Mouse (Mus musculus) forebrain, embryonic 16.5 days (tissue): ENCODE results near the gene Itgb1bp1. TPM values are rescaled to one million over a fixed set of nuclear protein-coding genes. Genes with fewer than 3 reads are reported as not detected.

Experiments
- ATAC-seq: fragments of 200-750 bp; cut with Nextera tagmentation; 2 replicates; pipeline ENCODE4 v1.8.0; 2017; ENCODE audit warnings: mild to moderate bottlenecking, moderate library complexity
- H3K27ac ChIP-seq: fragments of 300-500 bp; sonication (generic); 2 replicates; pipeline ENCODE4 v1.5.1; 2014; ENCODE audit warnings: low read length, control low read depth
- H3K27me3 ChIP-seq: fragments of 300-500 bp; sonication (generic); replicated peaks from 2 replicates; pipeline ENCODE4 v1.6.1; 2014; ENCODE audit warnings: low read length; ENCODE audit not compliant: control insufficient read depth, insufficient read depth
- H3K36me3 ChIP-seq: fragments of 300-500 bp; sonication (generic); 2 replicates; pipeline ENCODE4 v1.6.1; 2014; ENCODE audit not compliant: control insufficient read depth, insufficient read depth
- H3K4me1 ChIP-seq: fragments of 300-500 bp; sonication (generic); replicated peaks from 2 replicates; pipeline ENCODE4 v1.6.1; 2014; ENCODE audit warnings: low read length; ENCODE audit not compliant: control insufficient read depth, insufficient read depth
- H3K4me2 ChIP-seq: fragments of 300-500 bp; sonication (generic); 2 replicates; pipeline ENCODE4 v1.6.1; 2014; ENCODE audit warnings: mild to moderate bottlenecking, low read length, control low read depth
- H3K4me3 ChIP-seq: fragments of 300-500 bp; sonication (generic); replicated peaks from 2 replicates; pipeline ENCODE4 v1.5.1; 2014; ENCODE audit warnings: mild to moderate bottlenecking, low read length, control low read depth
- H3K9ac ChIP-seq: fragments of 300-500 bp; sonication (generic); replicated peaks from 2 replicates; pipeline ENCODE4 v1.6.1; 2014; ENCODE audit warnings: low read depth, low read length, control low read depth
- H3K9me3 ChIP-seq: fragments of 300-500 bp; sonication (generic); 2 replicates; pipeline ENCODE4 v1.6.1; 2016; ENCODE audit warnings: low read length; ENCODE audit not compliant: control insufficient read depth
- WGBS: fragments of 180-500 bp; shearing (Covaris S2); extraction: QIAGEN DNeasy Blood & Tissue Kit; methylation state at CpG from one replicate; pipeline ENCODE4 v1.1.7; 2014; 5-methylcytosine and 5-hydroxymethylcytosine counted together
- polyA plus RNA-seq: library from polyadenylated mRNA; unstranded; fragments of >200 nt; fragmentation: Nextera tagmentation; extraction: Ambion mirVana; gene quantifications from 2 replicates; pipeline ENCODE4 v1.2.1, GENCODE M21; 2015

The Itgb1bp1 gene
- polyA plus RNA-seq, 1 experiment from 2014 or later, result 43.5 TPM

DNA sequence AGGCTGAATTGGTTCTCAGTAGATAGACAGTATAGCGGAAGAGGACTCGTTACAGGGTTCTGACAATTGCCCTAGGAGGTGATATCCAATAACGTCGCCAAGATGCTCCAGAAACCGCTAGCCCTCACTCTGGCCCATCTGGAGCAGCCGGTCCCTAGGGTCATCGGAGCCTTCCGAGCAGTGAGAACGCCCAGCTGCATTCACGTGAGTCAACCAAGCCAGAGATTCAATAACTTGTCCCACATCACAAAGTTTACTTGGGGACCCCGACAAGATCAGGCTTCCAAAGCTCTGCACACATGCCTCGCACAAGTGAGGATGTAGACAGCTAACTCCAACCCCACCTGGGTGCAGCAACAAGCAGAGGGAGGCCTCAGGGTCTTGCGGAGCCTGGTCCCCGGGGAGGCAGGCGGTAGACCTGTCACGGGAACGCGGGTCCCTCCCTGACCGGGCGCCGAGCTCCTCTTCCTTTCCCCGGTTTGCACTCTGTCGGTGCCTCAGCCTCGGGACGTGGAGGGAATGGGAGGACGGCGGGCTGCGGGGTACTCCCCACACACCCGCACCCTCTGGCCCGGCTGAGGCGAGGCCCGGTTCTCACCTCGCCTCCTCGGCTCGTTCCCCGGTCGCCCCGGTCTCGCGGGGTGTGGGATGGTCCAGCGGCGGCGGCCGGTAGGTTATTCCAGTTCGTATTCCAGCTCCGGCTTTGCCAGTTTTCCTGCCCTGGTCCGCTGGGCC is 409 bp downstream of the Itgb1bp1 start:
- Histone ChIP-seq H3K9me3 (no peaks in the 10 kb centered on the region), H3K36me3 (peaks cover 5% of the 10 kb centered on the region; the same call in 1 of the 2 replicates), H3K4me1 (peaks cover 29% of the 10 kb centered on the region), H3K9ac (peak overlapping the region; percentile 91), H3K4me3 (peak overlapping the region; percentile 95), H3K4me2 (peak overlapping the region; percentile 79), H3K27ac (peak overlapping the region; percentile 78), H3K27me3 (no peaks in the 10 kb centered on the region)
- under 1% methylated on average over 47 of the region's 47 CpGs for WGBS
- peak; percentile 84 for ATAC-seq

DNA sequence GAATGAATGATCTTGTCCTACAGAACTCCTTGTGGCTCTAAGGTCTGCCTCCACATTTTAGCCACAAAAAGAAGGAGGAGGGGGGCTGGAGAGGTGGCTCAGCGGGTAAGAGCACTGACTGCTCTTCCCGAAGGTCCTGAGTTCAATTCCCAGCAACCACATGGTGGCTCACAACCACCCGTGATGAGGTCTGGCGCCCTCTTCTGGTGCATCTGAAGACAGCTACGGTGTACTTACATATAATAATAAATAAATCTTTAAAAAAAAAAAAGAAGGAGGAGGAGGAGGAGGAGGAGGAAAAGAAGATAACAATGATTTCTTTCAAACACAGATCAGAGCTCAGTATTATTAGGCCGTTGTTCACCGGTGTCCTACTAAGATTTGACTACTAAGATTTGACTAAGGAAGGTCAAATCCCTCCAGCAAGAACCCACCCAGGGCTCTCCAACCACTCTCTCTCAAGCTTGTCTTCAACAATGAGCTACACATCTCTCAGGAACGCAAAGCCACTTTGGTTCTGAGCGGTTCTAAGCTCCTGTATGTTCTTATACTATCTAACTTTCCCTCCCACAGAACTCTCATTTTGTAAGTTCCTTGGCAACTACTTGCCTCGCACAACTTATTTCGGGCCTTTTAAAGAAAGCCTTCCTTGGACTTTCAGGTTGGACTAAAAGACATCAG is 1.2 kb downstream of the Itgb1bp1 start, which contains the start of gene Cpsf3:
TSS of gene Cpsf3 (plus strand) at position 631 of the 681 bp plus-strand sequence.
- WGBS, result 54% methylated on average over 11 of the region's 11 CpGs
- H3K36me3 ChIP-seq, result no peaks in the 10 kb centered on the region
- no peaks in the 10 kb centered on the region for H3K9me3 ChIP-seq
- no peaks in the 10 kb centered on the region for H3K27me3 ChIP-seq
- H3K4me2 ChIP-seq, result peak within 1 kb of the TSS; percentile 79
- peak within 1 kb of the TSS; percentile 95 for H3K4me3 ChIP-seq
- peak within 1 kb of the TSS; percentile 93 for H3K27ac ChIP-seq
- peak within 1 kb of the TSS; percentile 91 for H3K9ac ChIP-seq
- no peak for ATAC-seq
- peaks cover 29% of the 10 kb centered on the region for H3K4me1 ChIP-seq

GRCm38 (mm10) chr12:21277352-21277864 is 8.7 kb downstream of the Itgb1bp1 start:
- no peak for ATAC-seq
- H3K9ac ChIP-seq, result no peak overlapping the region
- H3K9me3 ChIP-seq, result no peaks in the 10 kb centered on the region
- no peak overlapping the region for H3K4me2 ChIP-seq
- 69% methylated on average over 1 of the region's 1 CpGs for WGBS
- no peaks in the 10 kb centered on the region for H3K36me3 ChIP-seq
- H3K27ac ChIP-seq, result no peak overlapping the region
- no peak overlapping the region for H3K4me3 ChIP-seq
- H3K27me3 ChIP-seq, result no peaks in the 10 kb centered on the region
- H3K4me1 ChIP-seq, result no peaks in the 10 kb centered on the region

DNA sequence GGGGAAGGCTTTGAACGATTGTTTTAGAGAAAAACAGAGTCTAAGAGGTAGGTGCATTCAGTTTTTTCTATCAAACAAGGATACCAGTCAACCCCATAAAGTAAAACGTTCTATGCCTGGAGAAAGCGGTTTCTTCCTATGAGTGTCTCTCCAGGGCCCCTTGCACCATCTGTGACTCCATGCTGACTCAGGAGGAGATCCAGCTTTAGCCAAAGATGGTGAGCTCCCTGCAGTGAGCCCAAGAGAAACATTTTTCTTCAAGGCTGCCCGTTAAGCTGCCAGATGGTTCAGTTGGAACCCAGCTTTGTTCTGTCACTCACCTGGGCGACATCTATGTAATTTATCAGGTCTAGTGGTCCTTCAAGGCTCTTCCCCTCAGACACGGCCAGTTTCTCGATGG is 11.6 kb downstream of the Itgb1bp1 start:
- H3K4me1 ChIP-seq, result no peaks in the 10 kb centered on the region
- ATAC-seq, result no peak
- peaks cover 6% of the 10 kb centered on the region; the same call in 1 of the 2 replicates for H3K36me3 ChIP-seq
- H3K9me3 ChIP-seq, result no peaks in the 10 kb centered on the region
- no peaks in the 10 kb centered on the region for H3K27me3 ChIP-seq
- H3K27ac ChIP-seq, result no peak overlapping the region
- WGBS, result 69% methylated on average over 7 of the region's 7 CpGs
- no peak overlapping the region for H3K4me3 ChIP-seq
- H3K4me2 ChIP-seq, result no peak overlapping the region
- no peak overlapping the region for H3K9ac ChIP-seq

- no peak for ATAC-seq
- no peaks in the 10 kb centered on the region for H3K27me3 ChIP-seq
- no peaks in the 10 kb centered on the region for H3K9me3 ChIP-seq
- no peak overlapping the region for H3K4me2 ChIP-seq
- H3K36me3 ChIP-seq, result peaks cover 12% of the 10 kb centered on the region
- H3K4me3 ChIP-seq, result no peak overlapping the region
- no peak overlapping the region for H3K27ac ChIP-seq
- H3K4me1 ChIP-seq, result no peaks in the 10 kb centered on the region
- no peak overlapping the region for H3K9ac ChIP-seq
- 91% methylated on average over 8 of the region's 8 CpGs for WGBS
Observed at GRCm38 (mm10) chr12:21268083-21268616, 17.9 kb downstream of the Itgb1bp1 start.

- Histone ChIP-seq H3K9ac (no peak overlapping the region), H3K36me3 (peaks cover 14% of the 10 kb centered on the region), H3K27ac (no peak overlapping the region), H3K27me3 (no peaks in the 10 kb centered on the region), H3K4me3 (no peak overlapping the region), H3K9me3 (no peaks in the 10 kb centered on the region), H3K4me1 (no peaks in the 10 kb centered on the region), H3K4me2 (no peak overlapping the region)
- ATAC-seq, result no peak; the same call in 1 of the 2 replicates
- WGBS, result 87% methylated on average over 2 of the region's 2 CpGs
Observed at GRCm38 (mm10) chr12:21266784-21267098, 19.3 kb downstream of the Itgb1bp1 start.

DNA sequence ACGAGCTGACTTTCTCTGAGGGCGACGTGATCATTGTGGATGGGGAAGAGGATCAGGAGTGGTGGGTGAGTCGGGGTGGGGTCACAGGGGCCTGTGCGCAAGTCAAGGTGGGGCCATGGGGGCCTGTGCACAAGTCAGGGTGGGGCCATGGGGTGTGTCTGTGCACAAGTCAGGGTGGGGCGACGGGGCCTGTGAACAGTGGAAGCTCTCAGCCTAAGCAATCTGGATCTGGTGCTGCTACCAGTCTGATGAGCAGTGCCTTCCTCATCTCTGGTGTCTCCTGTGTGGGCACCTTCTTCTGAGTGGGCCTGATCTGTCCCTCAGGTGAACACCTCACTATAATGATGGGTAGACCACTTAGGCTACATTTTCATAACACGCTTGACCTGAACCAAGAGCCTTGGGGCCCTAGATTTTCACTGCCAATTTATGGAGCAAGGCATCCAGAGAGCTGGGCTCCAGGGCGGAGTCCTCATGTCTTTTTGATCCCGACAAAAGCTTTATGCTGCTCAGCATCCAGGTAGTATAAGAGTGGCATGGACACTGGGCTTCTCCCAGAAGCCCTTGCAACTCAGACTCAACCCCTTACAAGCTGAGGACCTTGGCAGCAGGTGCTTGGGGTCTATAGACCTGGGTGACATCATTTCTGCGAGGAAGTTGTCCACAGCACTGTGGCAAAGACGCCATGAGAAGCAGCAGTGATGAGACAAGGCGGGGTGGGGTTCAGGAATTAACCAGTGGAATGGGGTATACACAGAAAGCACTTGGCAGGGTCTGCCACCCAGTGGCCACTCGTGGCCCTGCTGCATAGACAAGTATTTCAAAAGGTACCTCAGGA is 19.9 kb downstream of the Itgb1bp1 start:
- Histone ChIP-seq H3K9me3 (no peaks in the 10 kb centered on the region), H3K27ac (no peak overlapping the region), H3K4me3 (no peak overlapping the region), H3K4me2 (no peak overlapping the region), H3K9ac (no peak overlapping the region), H3K36me3 (peaks cover 13% of the 10 kb centered on the region), H3K4me1 (no peaks in the 10 kb centered on the region), H3K27me3 (no peaks in the 10 kb centered on the region)
- WGBS, result 76% methylated on average over 14 of the region's 14 CpGs
- peak; percentile 90 for ATAC-seq

GRCm38 (mm10) chr12:21265501-21265900 is 20.6 kb downstream of the Itgb1bp1 start:
- H3K9me3 ChIP-seq, result no peaks in the 10 kb centered on the region
- H3K4me3 ChIP-seq, result no peak overlapping the region
- no peak overlapping the region for H3K27ac ChIP-seq
- H3K27me3 ChIP-seq, result no peaks in the 10 kb centered on the region
- H3K9ac ChIP-seq, result no peak overlapping the region
- 90% methylated on average over 4 of the region's 4 CpGs for WGBS
- H3K4me1 ChIP-seq, result no peaks in the 10 kb centered on the region
- H3K4me2 ChIP-seq, result no peak overlapping the region
- peaks cover 11% of the 10 kb centered on the region for H3K36me3 ChIP-seq
- ATAC-seq, result no peak

DNA sequence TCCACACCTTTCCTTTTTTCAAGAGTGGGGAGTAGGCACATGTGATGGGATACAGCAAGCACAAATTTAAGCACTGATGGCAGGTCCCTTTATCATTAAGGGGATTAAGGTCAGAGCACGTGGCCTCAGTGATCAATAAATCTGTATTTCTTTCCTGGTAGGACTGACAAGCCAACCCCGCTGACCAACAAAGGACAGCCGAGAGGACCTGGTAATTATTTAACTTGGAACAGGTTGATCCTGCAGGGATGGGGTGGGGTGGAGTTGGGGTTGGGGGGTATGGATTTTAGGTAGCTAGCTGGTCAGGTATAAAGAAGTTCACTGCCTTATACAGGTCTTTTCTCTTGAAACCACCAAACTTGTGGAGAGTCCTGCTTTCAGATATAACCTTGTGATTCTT is 21.1 kb downstream of the Itgb1bp1 start:
- H3K4me2 ChIP-seq, result no peak overlapping the region
- H3K36me3 ChIP-seq, result peaks cover 13% of the 10 kb centered on the region
- H3K4me3 ChIP-seq, result no peak overlapping the region
- whole genome bisulfite sequencing, result 86% methylated on average over 3 of the region's 3 CpGs
- H3K9ac ChIP-seq, result no peak overlapping the region
- H3K9me3 ChIP-seq, result no peaks in the 10 kb centered on the region
- H3K27me3 ChIP-seq, result no peaks in the 10 kb centered on the region
- H3K4me1 ChIP-seq, result no peaks in the 10 kb centered on the region
- H3K27ac ChIP-seq, result no peak overlapping the region
- ATAC-seq, result no peak
